In genomic region chr7:48749298-48750163, GRCm38 (mm10) we compare ENCODE assay signal across 8 mouse cellular contexts. TPM values are rescaled to one million over a fixed set of nuclear protein-coding genes. Genes with fewer than 3 reads are reported as not detected.
DNase-seq lines count a peak whose midpoint lies in the region; ATAC-seq lines count a peak whose summit lies in the region.

No protein-coding gene starts in this region.

- H3K9me3 ChIP-seq in megakaryocyte, embryonic 14.5 days, result no peaks in the 10 kb centered on the region

- peak; percentile 50 to 65 for DNase-seq in gastrocnemius, adult 8-10 months (ENCODE audit: low spot score in 2 of 2)
- peak; percentile 99 for DNase-seq in hindlimb bud, embryonic 11.5 days (ENCODE audit: extremely low spot score, low read depth, low spot score)
- peak; percentile 59 to 69 for DNase-seq in left cerebral cortex, adult 8-10 months (ENCODE audit: low spot score in 2 of 2)
- DNase-seq in right cerebral cortex, postnatal 10 days (ENCODE audit: low spot score in 2 of 2), result peak; percentile 88
- DNase-seq in urinary bladder, postnatal 4 days (ENCODE audit: low spot score in 2 of 2), result peak; percentile 55 to 77

- peak overlapping the region; percentile 93 for H3K4me3 ChIP-seq in megakaryocyte, embryonic 14.5 days (replicated peaks)

- no peaks in the 10 kb centered on the region for H3K36me3 ChIP-seq in megakaryocyte, embryonic 14.5 days (replicated peaks; ENCODE audit: low read length)

- peaks cover 2% of the 10 kb centered on the region for H3K27me3 ChIP-seq in megakaryocyte, embryonic 14.5 days (replicated peaks)

- peak; percentile 83 for ATAC-seq in activated CD4-positive, CD25-positive, alpha-beta regulatory T cell, adult 4 months
- peak; percentile 69 for ATAC-seq in common myeloid progenitor, adult 5-6 weeks (replicated peaks; ENCODE audit: low read depth, poor library complexity, severe bottlenecking)

- H3K4me1 ChIP-seq in megakaryocyte, embryonic 14.5 days, result peaks cover 34% of the 10 kb centered on the region

RNA-seq across cellular contexts. Expression of gene Zdhhc13, which starts 39.3 kb away (rescaled TPM):
- polyA plus RNA-seq in activated CD4-positive, CD25-positive, alpha-beta regulatory T cell, adult 4 months (2017; shearing (Covaris generic)), result 10 to 100 TPM; 19.0 to 25.9 TPM
- 41.8 and 52.3 TPM in 2 replicates for total RNA-seq in common myeloid progenitor, adult 5-6 weeks (2017)
- 1 to 10 TPM; 2.9 to 4.6 (median 3.6) TPM for total RNA-seq in gastrocnemius, adult 8-10 months (2022)
- total RNA-seq in left cerebral cortex, adult 8-10 months (2022), result 10 to 100 TPM; 23.4 to 28.3 (median 25.5) TPM
- polyA plus RNA-seq in megakaryocyte, embryonic 14.5 days (2012; ENCODE audit: insufficient read depth, low replicate concordance), result 1.9 and 3.1 TPM in 2 replicates

Comparison
In these comparisons a context has a peak if more than half of its experiments do, and no peak if none do; other contexts are left out.
1. Peak in every context shown above with its lines: DNase-seq, ATAC-seq and H3K4me3 ChIP-seq.